Mouse (Mus musculus) midbrain, embryonic 13.5 days (tissue): Measurements from ENCODE around the gene Agpat2. TPM values are rescaled to one million over a fixed set of nuclear protein-coding genes. Genes with fewer than 3 reads are reported as not detected.

Experiments used
- ATAC-seq: fragments of 200-750 bp; cut with Nextera tagmentation; 2 replicates; pipeline ENCODE4 v1.8.0; 2017; ENCODE audit warnings: mild to moderate bottlenecking, moderate TSS enrichment, moderate library complexity
- H3K27ac ChIP-seq: fragments of 300-500 bp; sonication (generic); 2 replicates; pipeline ENCODE4 v1.5.1; 2015; ENCODE audit warnings: inconsistent platforms, mild to moderate bottlenecking, moderate library complexity
- H3K27me3 ChIP-seq: fragments of 300-500 bp; sonication (generic); 2 replicates; pipeline ENCODE4 v1.6.1; 2015; ENCODE audit warnings: mild to moderate bottlenecking, inconsistent platforms
- H3K36me3 ChIP-seq: fragments of 300-500 bp; sonication (generic); 2 replicates; pipeline ENCODE4 v1.6.1; 2015; ENCODE audit warnings: mild to moderate bottlenecking, inconsistent platforms
- H3K4me1 ChIP-seq: fragments of 300-500 bp; sonication (generic); replicated peaks from 2 replicates; pipeline ENCODE4 v1.6.1; 2015; ENCODE audit warnings: inconsistent platforms
- H3K4me2 ChIP-seq: fragments of 300-500 bp; sonication (generic); replicated peaks from 2 replicates; pipeline ENCODE4 v1.6.1; 2015; ENCODE audit warnings: moderate library complexity, mild to moderate bottlenecking, inconsistent platforms
- H3K4me3 ChIP-seq: fragments of 300-500 bp; sonication (generic); replicated peaks from 2 replicates; pipeline ENCODE4 v1.5.1; 2015; ENCODE audit warnings: mild to moderate bottlenecking, inconsistent platforms
- H3K9ac ChIP-seq: fragments of 300-500 bp; sonication (generic); replicated peaks from 2 replicates; pipeline ENCODE4 v1.6.1; 2015; ENCODE audit warnings: mild to moderate bottlenecking, inconsistent platforms
- H3K9me3 ChIP-seq: fragments of 300-500 bp; sonication (generic); 2 replicates; pipeline ENCODE4 v1.6.1; 2016; ENCODE audit warnings: mild to moderate bottlenecking, inconsistent platforms
- WGBS: fragments of 180-500 bp; shearing (Covaris S2); methylation state at CpG from one replicate; pipeline ENCODE4 v1.1.7; 2015; 5-methylcytosine and 5-hydroxymethylcytosine counted together
- polyA plus RNA-seq: library from polyadenylated mRNA; unstranded; fragments of >200 nt; fragmentation: Nextera tagmentation; extraction: Ambion mirVana; gene quantifications from 2 replicates; pipeline ENCODE4 v1.2.1, GENCODE M21; 2015

The Agpat2 gene
- polyA plus RNA-seq, 1 experiment from 2014 or later = 5.3 TPM

DNA sequence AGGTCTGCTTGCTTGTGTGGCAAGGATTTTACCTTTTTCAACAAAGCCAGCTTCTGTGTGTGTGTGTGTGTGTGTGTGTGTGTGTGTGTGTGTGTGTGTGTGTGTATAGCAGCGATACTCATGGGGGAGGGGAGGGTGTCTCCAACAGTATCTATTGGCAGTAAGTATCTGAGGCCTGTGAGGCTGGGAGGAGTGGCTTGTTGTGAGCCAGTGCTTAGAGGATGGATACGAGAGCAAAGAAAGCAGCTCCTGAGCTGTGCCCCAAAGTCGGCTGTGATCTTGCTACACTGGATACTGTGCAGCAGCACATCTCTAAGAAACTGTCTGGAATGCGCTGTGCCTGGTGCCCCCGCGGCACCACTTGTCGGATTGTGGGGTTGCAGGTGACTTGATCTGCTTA lies 13.7 kb upstream of the Agpat2 start:
- Histone ChIP-seq H3K9me3 (no peaks in the 10 kb centered on the region), H3K4me3 (no peak overlapping the region), H3K27me3 (no peaks in the 10 kb centered on the region), H3K4me2 (no peak overlapping the region), H3K9ac (no peak overlapping the region), H3K36me3 (no peaks in the 10 kb centered on the region), H3K4me1 (no peaks in the 10 kb centered on the region), H3K27ac (no peak overlapping the region)
- 62% methylated on average over 7 of the region's 7 CpGs for WGBS
- no peak for ATAC-seq

DNA sequence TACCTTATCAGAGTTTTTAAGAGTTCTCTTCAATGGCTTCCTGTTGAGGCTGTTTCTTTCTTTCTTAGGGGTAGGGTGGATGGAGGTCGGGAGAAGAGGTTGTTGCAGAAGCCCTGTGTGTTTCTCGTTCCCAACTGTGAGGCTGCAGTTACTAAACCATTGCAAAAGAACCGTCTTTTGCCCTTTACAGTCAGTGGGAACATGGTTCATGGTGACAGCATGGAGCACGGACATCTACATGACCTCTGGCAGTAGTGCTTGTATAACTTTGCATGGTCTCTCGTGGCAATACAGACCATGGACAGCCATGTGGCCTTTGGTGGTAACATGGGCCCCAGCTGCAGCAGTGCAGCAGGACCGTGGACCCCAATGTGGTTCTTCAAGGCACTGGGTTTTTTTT lies 13.1 kb upstream of the Agpat2 start:
- Histone ChIP-seq H3K4me2 (no peak overlapping the region), H3K27me3 (no peaks in the 10 kb centered on the region), H3K36me3 (no peaks in the 10 kb centered on the region), H3K4me3 (no peak overlapping the region), H3K9me3 (no peaks in the 10 kb centered on the region), H3K9ac (no peak overlapping the region), H3K27ac (no peak overlapping the region), H3K4me1 (no peaks in the 10 kb centered on the region)
- 81% methylated on average over 6 of the region's 6 CpGs for WGBS
- no peak for ATAC-seq

DNA sequence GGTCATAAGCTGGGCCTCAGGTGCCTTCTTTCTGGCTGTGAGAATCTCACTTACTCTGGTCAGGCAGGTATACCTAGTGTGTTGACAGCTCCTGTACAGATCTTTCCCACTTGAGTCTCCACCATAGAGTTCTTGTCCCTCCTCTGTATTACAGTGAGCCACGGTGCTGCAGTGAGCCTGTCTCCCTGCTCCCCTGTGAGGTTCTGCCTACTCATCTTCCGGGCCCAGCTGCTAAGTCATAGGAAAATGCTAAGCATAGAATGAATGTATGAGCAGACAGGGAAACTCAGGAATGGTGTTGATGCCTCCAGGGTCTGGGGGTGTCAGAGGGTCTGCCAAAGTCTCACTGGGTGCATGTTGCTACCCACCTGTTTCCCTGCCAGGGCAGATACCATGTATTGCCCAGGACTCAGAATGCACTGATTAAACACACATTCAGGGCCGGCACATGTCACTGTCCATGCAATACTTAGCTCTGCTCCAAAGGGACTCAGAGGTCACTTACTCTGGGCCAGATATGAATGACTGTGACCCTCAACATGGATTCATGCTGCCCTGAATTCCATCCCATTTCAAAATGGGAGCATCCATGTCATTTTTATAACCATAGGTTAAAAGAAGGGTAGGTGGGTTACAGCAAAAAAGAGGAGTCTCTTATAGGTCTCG lies 11.4 kb upstream of the Agpat2 start:
- Histone ChIP-seq H3K4me1 (no peaks in the 10 kb centered on the region), H3K9ac (no peak overlapping the region), H3K4me2 (no peak overlapping the region), H3K9me3 (no peaks in the 10 kb centered on the region), H3K36me3 (no peaks in the 10 kb centered on the region), H3K4me3 (no peak overlapping the region), H3K27ac (no peak overlapping the region), H3K27me3 (no peaks in the 10 kb centered on the region)
- 88% methylated on average over 4 of the region's 4 CpGs for WGBS
- no peak for ATAC-seq

DNA sequence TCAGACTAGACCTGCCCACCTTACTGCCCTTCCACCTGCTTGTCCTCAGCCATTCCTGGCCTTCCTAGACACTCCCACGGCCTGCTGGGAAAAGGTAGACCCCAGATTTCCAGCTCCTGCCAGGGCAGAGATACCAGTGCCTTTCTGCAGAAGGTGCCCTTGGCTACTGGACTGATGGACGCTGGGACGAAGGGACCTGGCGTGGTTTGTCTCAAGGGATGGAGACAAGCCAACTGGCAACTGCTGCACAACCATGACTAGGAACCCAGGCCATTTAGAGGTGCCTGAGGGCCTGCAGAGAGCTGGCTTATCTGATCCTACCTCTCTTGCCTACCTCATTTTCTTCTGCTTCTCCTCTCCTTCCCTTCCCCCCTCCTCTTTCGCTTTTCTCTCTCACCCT lies 10.7 kb upstream of the Agpat2 start:
- H3K36me3 ChIP-seq = no peaks in the 10 kb centered on the region
- no peak overlapping the region for H3K9ac ChIP-seq
- no peak overlapping the region for H3K4me2 ChIP-seq
- no peaks in the 10 kb centered on the region for H3K9me3 ChIP-seq
- no peaks in the 10 kb centered on the region for H3K4me1 ChIP-seq
- WGBS = 80% methylated on average over 5 of the region's 5 CpGs
- no peak overlapping the region for H3K4me3 ChIP-seq
- no peak overlapping the region for H3K27ac ChIP-seq
- ATAC-seq = no peak
- H3K27me3 ChIP-seq = no peaks in the 10 kb centered on the region

DNA sequence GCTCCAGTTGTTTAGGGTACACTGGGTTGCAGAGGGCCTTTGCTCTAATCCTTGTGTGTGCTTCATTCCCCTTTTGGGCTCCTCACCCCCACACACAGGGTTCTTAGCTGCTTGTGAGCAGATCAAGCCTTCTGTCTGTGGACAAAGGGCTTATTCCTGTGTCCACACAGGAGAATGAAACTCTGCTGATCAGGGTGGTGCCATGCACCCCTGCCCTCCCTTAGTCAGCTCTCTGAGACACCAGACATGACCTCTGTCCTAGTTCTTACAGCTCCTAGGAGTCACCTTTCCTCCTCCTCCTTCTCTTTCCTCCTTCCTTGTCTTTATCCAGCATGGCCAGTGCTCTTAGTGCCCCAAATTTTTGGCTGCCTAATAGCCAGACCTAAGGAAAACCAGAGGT lies 7.7 kb upstream of the Agpat2 start:
- Histone ChIP-seq H3K9me3 (no peaks in the 10 kb centered on the region), H3K9ac (no peak overlapping the region), H3K4me1 (peaks cover 3% of the 10 kb centered on the region; the same call in 1 of the 2 replicates), H3K27ac (no peak overlapping the region), H3K27me3 (no peaks in the 10 kb centered on the region), H3K36me3 (no peaks in the 10 kb centered on the region), H3K4me3 (no peak overlapping the region), H3K4me2 (no peak overlapping the region)
- no peak for ATAC-seq

DNA sequence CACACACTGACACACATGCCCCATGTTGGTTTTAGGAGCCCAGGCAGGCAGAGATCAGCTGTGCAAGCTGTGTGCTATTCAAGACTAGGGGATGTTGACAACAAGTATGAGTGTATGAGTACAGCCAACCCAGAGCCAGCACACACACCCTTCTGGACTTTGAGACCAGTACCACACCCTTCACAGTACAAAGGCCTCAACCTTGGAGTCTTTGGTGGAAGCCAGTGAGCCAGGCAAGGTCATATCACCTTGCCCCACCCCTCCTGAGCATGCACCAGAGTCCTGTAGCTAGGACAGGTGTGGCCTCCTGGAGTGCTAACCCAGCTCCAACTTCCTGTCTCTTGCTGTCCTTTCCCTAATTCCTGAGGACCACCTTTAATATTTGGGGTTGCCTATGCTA lies 6.8 kb upstream of the Agpat2 start:
- H3K4me2 ChIP-seq = no peak overlapping the region
- peaks cover 4% of the 10 kb centered on the region for H3K27me3 ChIP-seq
- H3K36me3 ChIP-seq = no peaks in the 10 kb centered on the region
- H3K9me3 ChIP-seq = no peaks in the 10 kb centered on the region
- H3K9ac ChIP-seq = no peak overlapping the region
- peaks cover 5% of the 10 kb centered on the region; the same call in 1 of the 2 replicates for H3K4me1 ChIP-seq
- ATAC-seq = no peak
- H3K4me3 ChIP-seq = no peak overlapping the region
- H3K27ac ChIP-seq = no peak overlapping the region

DNA sequence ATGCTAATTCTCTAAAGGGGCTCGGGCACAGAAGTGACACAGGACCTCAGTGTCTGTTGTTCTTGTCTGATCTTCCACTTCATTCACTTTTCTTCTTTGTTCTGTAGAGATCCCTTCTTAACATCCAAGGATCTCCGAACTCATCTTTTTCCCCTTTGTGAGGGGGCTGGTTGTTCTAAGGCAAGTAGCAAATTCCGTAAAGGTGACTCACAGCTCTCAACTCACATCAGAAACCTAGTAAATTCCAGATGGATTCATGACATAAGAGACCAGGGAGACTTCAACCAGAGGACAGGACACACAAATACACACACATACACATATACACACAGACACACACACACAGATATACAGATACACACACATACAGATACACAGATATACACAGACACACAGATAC lies 6.3 kb upstream of the Agpat2 start:
- H3K36me3 ChIP-seq = no peaks in the 10 kb centered on the region
- no peak overlapping the region for H3K4me3 ChIP-seq
- no peak for ATAC-seq
- H3K4me2 ChIP-seq = no peak overlapping the region
- H3K9me3 ChIP-seq = no peaks in the 10 kb centered on the region
- H3K27ac ChIP-seq = no peak overlapping the region
- H3K4me1 ChIP-seq = peaks cover 5% of the 10 kb centered on the region; the same call in 1 of the 2 replicates
- peaks cover 9% of the 10 kb centered on the region for H3K27me3 ChIP-seq
- no peak overlapping the region for H3K9ac ChIP-seq
- 60% methylated on average over 3 of the region's 3 CpGs for WGBS

DNA sequence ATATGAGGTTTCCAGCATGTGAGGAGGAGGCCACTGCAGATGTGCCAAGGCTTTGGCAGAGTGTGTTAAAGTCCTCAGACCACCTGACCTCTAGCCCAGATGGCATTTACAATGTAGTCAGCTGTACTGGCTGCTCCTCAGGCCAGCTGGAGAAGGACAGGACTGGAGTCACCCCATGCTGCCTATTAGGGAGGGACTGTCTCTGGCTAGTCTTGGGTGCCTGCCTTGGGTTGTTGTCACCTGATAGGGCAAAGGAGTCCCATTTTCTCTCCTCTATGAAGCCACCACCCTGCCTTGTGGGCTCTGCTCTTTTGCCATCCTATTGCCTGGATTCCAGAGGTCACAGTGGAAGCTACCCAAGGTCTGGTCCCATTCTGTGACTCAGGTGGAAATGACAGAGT lies 5.0 kb upstream of the Agpat2 start:
- Histone ChIP-seq H3K4me2 (no peak overlapping the region), H3K9me3 (no peaks in the 10 kb centered on the region), H3K36me3 (no peaks in the 10 kb centered on the region), H3K9ac (no peak overlapping the region), H3K27ac (no peak overlapping the region), H3K4me1 (peaks cover 8% of the 10 kb centered on the region), H3K4me3 (no peak overlapping the region), H3K27me3 (peaks cover 20% of the 10 kb centered on the region)
- no peak for ATAC-seq

DNA sequence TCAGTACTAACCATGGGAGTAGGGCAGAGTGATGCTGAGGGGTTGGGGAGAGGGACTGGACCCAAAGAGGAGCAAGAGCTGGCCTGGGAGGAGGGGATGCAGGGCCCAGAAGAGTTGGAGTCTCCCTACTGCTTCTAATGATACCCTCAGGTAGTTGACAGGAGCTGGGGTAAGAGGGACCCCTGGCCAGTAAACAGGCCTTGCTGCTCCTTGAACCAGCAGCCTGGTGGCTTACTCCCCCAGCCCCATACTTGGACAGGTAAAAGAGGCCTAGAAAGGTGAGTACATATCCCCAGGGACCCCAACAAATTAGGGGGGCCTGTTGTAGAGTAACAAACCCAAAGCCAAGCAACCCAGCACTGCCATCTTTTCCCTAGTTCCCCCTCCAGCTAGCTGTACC lies 4.6 kb upstream of the Agpat2 start:
- no peak overlapping the region for H3K4me2 ChIP-seq
- ATAC-seq = no peak
- H3K27me3 ChIP-seq = peaks cover 25% of the 10 kb centered on the region
- H3K4me1 ChIP-seq = peaks cover 13% of the 10 kb centered on the region
- no peak overlapping the region for H3K27ac ChIP-seq
- H3K36me3 ChIP-seq = no peaks in the 10 kb centered on the region
- no peak overlapping the region for H3K9ac ChIP-seq
- no peak overlapping the region for H3K4me3 ChIP-seq
- no peaks in the 10 kb centered on the region for H3K9me3 ChIP-seq

DNA sequence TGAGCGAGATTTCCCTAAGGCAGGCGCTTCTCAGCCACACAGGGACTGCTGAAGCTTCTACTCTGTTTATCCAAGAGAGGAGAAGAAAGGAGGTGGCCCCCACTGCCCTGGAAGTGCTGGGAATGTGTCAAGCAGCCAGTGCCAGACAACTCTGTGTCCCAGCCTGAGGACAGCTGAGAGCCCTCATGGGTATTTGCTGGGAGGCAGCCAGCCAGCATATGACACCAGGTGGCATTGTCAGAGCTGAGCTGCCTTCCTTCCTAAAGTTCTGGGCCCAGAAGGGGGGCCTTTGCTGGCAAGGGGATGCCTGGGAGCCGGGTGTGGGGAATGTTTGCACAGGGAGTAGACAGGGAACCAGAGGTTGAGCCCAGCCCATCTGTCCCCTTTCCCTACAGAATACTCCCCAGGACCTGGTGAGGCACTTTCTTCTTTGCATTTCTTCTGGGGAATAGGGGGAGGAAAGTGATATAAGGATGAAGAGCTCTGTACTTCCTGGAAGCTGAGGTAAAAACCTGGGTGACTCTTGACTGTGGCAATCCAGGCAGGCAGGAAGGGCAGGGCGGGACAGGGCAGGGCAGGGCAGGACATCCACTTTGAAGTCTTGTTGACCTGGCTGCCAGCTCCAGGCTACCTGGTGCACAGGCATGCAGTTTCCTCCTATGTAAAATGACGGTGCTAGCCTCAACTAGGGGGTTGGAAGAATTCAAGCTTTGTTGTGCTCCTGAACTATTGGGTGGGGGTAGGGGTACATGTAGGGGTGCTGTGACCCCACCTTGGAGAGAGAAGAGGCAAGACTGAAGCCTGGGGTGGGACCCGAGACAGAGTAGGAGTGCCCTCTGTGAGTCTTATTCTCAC lies 3.1 kb upstream of the Agpat2 start:
- 53% methylated on average over 6 of the region's 6 CpGs for WGBS
- H3K9ac ChIP-seq = no peak overlapping the region

DNA sequence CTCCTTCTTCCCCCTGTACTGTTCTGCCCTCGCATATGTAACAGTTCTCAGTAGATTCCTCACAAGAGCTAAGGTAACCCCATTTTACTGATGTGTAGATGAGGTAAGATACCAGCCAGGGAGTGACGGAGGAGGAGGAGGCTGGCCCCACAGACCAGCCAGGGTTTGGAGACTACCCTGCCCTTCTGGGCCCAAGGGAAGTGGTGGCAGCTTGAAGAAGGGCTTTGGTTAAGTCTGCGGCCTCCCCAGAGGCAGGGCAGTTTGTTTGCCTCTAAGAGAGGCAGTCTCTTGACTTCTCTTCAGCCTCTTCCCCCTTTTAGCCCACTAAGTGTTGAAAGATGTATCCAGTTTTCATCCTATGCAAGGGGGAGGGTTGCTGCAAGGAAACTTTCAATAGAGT lies 2.4 kb upstream of the Agpat2 start:
- Histone ChIP-seq H3K4me3 (no peak overlapping the region), H3K36me3 (no peaks in the 10 kb centered on the region), H3K9me3 (no peaks in the 10 kb centered on the region), H3K9ac (no peak overlapping the region; the same call in 1 of the 2 replicates), H3K4me1 (peaks cover 20% of the 10 kb centered on the region), H3K27me3 (peaks cover 46% of the 10 kb centered on the region), H3K27ac (no peak overlapping the region), H3K4me2 (no peak overlapping the region)
- 87% methylated on average over 3 of the region's 3 CpGs for WGBS
- no peak for ATAC-seq

More for the DNA sequence above, 3.1 kb upstream of the Agpat2 start:
- H3K9me3 ChIP-seq = no peaks in the 10 kb centered on the region
- no peak overlapping the region for H3K4me3 ChIP-seq
- H3K4me2 ChIP-seq = no peak overlapping the region
- no peak; the same call in 1 of the 2 replicates for ATAC-seq
- H3K36me3 ChIP-seq = no peaks in the 10 kb centered on the region
- H3K27me3 ChIP-seq = peaks cover 40% of the 10 kb centered on the region
- peaks cover 20% of the 10 kb centered on the region for H3K4me1 ChIP-seq
- H3K27ac ChIP-seq = no peak overlapping the region

DNA sequence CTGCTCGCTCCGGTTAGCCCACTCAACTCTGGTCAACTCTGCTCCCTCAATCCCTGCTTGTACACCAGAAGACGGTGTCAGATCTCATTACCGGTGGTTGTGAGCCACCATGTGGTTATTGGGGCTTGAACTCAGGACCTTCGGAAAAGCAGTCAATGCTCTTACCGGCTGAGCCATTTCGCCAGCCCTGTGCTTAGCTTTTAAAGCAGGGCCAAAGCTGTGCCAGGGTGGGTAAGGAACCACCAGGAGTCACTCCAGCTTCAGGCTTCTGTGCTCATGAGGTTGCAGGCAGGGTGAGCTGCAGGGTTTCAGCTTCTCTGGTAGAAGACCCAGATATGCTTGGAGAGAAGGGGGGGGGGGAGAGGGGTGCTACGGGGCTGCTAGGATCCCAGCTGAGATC lies 1.1 kb upstream of the Agpat2 start:
- no peaks in the 10 kb centered on the region for H3K9me3 ChIP-seq
- peaks cover 20% of the 10 kb centered on the region for H3K4me1 ChIP-seq
- peaks cover 49% of the 10 kb centered on the region for H3K27me3 ChIP-seq
- no peaks in the 10 kb centered on the region for H3K36me3 ChIP-seq
- 86% methylated on average over 8 of the region's 8 CpGs for WGBS
- no peak overlapping the region for H3K9ac ChIP-seq
- H3K4me2 ChIP-seq = no peak overlapping the region
- H3K4me3 ChIP-seq = no peak overlapping the region
- H3K27ac ChIP-seq = no peak overlapping the region
- no peak for ATAC-seq
